Mouse (Mus musculus) hindbrain, embryonic 16.5 days (tissue): ENCODE measurements around the gene Ovol3. TPM values are rescaled to one million over a fixed set of nuclear protein-coding genes. Genes with fewer than 3 reads are reported as not detected.
"Not testable (repeated sequence)": the region's sequence is repeated elsewhere in the genome, so short reads cannot be mapped to it uniquely, and the experiment has no call there.

Experiments used
- ATAC-seq: fragments of 200-750 bp; cut with Nextera tagmentation; 2 replicates; pipeline ENCODE4 v1.8.0; 2017; ENCODE audit warnings: moderate TSS enrichment, moderate library complexity
- H3K27ac ChIP-seq: fragments of 300-500 bp; sonication (generic); 2 replicates; pipeline ENCODE4 v1.5.1; 2014; ENCODE audit warnings: low read depth, mild to moderate bottlenecking, control low read depth, low read length, moderate library complexity
- H3K27me3 ChIP-seq: fragments of 300-500 bp; sonication (generic); replicated peaks from 2 replicates; pipeline ENCODE4 v1.6.1; 2014; ENCODE audit warnings: low read length; ENCODE audit not compliant: control insufficient read depth, insufficient read depth
- H3K36me3 ChIP-seq: fragments of 300-500 bp; sonication (generic); 2 replicates; pipeline ENCODE4 v1.6.1; 2014; ENCODE audit warnings: mild to moderate bottlenecking, low read length, moderate library complexity, mixed read lengths; ENCODE audit not compliant: control insufficient read depth, insufficient read depth
- H3K4me1 ChIP-seq: fragments of 300-500 bp; sonication (generic); 2 replicates; pipeline ENCODE4 v1.6.1; 2014; ENCODE audit warnings: low read depth, low read length; ENCODE audit not compliant: control insufficient read depth, insufficient read depth
- H3K4me2 ChIP-seq: fragments of 300-500 bp; sonication (generic); 2 replicates; pipeline ENCODE4 v1.6.1; 2014; ENCODE audit warnings: mild to moderate bottlenecking, low read length, control low read depth, moderate library complexity
- H3K4me3 ChIP-seq: fragments of 300-500 bp; sonication (generic); 2 replicates; pipeline ENCODE4 v1.5.1; 2014; ENCODE audit warnings: mild to moderate bottlenecking, low read length, control low read depth, moderate library complexity
- H3K9ac ChIP-seq: fragments of 300-500 bp; sonication (generic); 2 replicates; pipeline ENCODE4 v1.6.1; 2014; ENCODE audit warnings: low read depth, mild to moderate bottlenecking, control low read depth, low read length, moderate library complexity
- H3K9me3 ChIP-seq: fragments of 300-500 bp; sonication (generic); 2 replicates; pipeline ENCODE4 v1.6.1; 2014; ENCODE audit warnings: mild to moderate bottlenecking, low read length, moderate library complexity; ENCODE audit not compliant: control insufficient read depth
- WGBS: fragments of 180-500 bp; shearing (Covaris S2); extraction: QIAGEN DNeasy Blood & Tissue Kit; methylation state at CpG from one replicate; pipeline ENCODE4 v1.1.7; 2014; 5-methylcytosine and 5-hydroxymethylcytosine counted together
- polyA plus RNA-seq: library from polyadenylated mRNA; unstranded; fragments of >200 nt; fragmentation: Nextera tagmentation; extraction: Ambion mirVana; gene quantifications from 2 replicates; pipeline ENCODE4 v1.2.1, GENCODE M21; 2015

Ovol3 gene
- polyA plus RNA-seq, 1 experiment from 2014 or later, result not detected

DNA sequence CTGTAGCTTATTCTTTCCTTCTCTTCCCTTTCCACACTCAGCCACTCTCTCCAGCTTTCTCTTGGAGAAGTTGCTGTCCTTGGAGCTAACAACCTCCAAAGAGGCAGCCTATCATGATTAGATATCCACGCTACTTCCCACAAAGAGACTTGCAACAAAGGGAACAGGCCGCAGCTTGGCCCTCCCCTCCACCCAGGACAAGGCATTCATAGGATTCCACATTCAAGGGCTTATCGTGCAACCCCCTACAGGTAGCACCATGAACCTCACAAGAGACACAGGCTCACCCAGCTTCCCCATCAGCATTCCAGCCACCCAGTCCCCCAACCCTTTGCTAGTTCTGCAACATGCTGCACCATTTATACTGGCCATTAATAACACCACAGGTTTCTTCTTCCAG lies 31.3 kb upstream of the Ovol3 start:
- H3K27ac ChIP-seq, result no peak overlapping the region
- WGBS, result 85% methylated on average over 3 of the region's 3 CpGs
- H3K4me2 ChIP-seq, result no peak overlapping the region
- no peaks in the 10 kb centered on the region for H3K4me1 ChIP-seq
- no peak overlapping the region for H3K4me3 ChIP-seq
- ATAC-seq, result no peak
- H3K36me3 ChIP-seq, result no peaks in the 10 kb centered on the region; the same call in 1 of the 2 replicates
- H3K9me3 ChIP-seq, result no peaks in the 10 kb centered on the region
- no peaks in the 10 kb centered on the region for H3K27me3 ChIP-seq
- no peak overlapping the region for H3K9ac ChIP-seq

DNA sequence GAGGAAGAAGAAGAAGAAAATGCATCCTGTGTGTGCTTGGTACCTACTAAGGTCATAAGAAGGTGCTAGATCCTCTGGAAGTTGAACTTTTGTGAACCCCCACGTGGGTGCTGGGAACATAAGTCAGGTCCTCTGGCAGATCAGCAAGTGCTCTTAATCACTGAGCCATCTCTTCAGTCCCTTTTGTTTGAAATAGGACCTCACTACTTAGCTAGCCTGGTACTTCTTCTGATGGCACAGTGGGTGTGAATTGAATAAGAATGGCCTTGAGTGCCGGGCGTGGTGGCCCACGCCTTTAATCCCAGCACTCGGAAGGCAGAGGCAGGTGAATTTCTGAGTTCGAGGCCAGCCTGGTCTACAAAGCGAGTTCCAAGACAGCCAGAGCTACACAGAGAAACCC lies 30.4 kb upstream of the Ovol3 start:
- WGBS, result 89% methylated on average over 7 of the region's 7 CpGs
- H3K4me2 ChIP-seq, result no peak overlapping the region
- H3K27me3 ChIP-seq, result no peaks in the 10 kb centered on the region
- ATAC-seq, result no peak
- no peak overlapping the region for H3K4me3 ChIP-seq
- no peaks in the 10 kb centered on the region for H3K9me3 ChIP-seq
- H3K9ac ChIP-seq, result no peak overlapping the region
- H3K36me3 ChIP-seq, result no peaks in the 10 kb centered on the region; the same call in 1 of the 2 replicates
- no peak overlapping the region for H3K27ac ChIP-seq
- no peaks in the 10 kb centered on the region for H3K4me1 ChIP-seq

DNA sequence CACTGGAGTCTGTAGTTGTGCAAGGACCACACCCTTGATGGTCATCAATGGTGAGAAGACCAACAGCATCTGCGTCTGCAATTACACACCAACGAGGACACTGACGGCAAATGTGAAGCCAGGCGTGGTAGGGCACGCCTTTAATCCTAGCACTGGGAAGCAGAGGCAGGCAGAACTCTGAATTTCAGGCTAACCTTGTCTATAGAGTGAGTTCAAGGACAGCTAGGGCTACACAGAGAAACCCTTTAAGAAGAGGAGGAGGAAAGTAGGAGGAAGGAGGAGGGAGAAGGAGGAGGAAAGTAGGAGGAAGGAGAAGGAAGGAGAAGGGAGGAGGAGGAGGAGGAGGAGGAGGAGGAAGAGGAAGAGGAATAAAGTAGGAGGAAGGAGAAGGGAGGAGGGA lies 30.0 kb upstream of the Ovol3 start:
- no peaks in the 10 kb centered on the region for H3K4me1 ChIP-seq
- H3K9me3 ChIP-seq, result no peaks in the 10 kb centered on the region
- no peak overlapping the region for H3K9ac ChIP-seq
- H3K4me3 ChIP-seq, result no peak overlapping the region
- no peak overlapping the region for H3K27ac ChIP-seq
- H3K36me3 ChIP-seq, result no peaks in the 10 kb centered on the region; the same call in 1 of the 2 replicates
- no peak overlapping the region for H3K4me2 ChIP-seq
- H3K27me3 ChIP-seq, result no peaks in the 10 kb centered on the region
- no peak for ATAC-seq
- WGBS, result 94% methylated on average over 5 of the region's 5 CpGs

DNA sequence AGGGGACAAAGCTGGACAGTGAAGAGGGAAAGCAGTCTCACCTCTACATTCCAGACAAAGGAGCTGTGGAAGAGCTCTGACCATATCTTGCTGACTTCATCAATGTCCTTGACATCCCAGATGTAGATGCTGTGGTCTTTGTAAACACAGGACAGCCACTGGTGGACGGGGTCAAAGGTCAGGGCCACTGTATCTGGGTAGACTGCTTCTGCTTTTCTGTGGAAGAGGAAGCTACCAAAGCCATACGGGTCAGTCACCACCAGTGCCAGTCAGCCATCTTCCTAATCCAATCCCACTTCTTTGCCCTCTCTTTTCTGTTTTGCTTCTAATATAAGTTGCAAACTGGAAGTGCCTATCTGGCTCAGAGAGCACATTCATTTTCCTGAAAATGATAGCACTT lies 29.5 kb upstream of the Ovol3 start:
- WGBS, result 88% methylated on average over 2 of the region's 2 CpGs
- Histone ChIP-seq H3K4me2 (no peak overlapping the region), H3K9ac (no peak overlapping the region), H3K27me3 (no peaks in the 10 kb centered on the region), H3K4me1 (no peaks in the 10 kb centered on the region), H3K36me3 (no peaks in the 10 kb centered on the region), H3K9me3 (no peaks in the 10 kb centered on the region), H3K4me3 (no peak overlapping the region), H3K27ac (no peak overlapping the region)
- no peak for ATAC-seq

DNA sequence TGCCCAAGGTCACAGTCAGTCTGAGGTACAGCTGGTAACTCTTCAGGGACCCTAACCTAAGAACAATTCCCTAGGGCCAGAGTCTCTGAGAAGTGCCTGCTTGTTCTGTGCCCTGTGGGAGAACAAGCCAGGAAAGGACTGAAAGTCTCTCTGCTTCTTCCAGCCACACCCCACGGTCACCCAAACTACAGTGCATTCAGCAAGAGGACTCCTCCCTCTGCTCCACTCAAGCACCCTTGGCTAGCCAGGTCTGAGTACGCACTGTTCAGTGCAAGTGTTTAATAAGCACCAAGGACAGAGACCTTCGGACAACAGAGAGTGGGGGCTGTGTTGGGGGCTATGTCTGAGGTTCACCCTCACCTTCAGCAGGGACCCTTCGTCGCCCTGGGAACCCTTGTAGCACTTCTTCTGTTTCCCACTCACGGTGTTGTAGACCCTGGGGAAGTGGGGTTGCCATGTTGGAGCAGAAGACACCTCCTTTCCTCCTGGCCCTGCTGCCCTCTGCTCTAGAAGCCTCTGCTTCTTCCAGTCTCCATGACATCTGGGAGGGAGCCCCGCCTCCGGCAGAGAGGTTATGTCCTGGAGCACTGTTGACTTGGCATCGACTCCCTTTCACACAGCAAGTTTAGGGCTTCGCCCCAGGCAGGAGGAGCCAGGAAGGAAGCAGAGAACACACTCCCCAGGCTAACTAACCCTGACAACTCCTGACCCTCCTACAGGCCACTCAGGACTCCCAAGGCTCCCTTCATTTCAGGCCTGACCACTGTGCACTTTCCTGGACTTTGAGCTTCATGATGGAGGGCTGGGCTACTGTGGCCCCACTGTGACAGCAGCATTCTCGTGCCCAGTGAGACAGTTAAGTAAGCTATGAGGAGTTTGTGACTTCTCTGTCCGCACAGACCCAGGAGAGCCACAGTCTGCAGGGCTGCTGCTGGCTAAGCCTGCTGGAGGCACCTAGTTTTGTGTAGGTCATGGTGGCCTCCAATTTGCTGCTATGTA lies 16.7 kb upstream of the Ovol3 start:
- Histone ChIP-seq H3K27ac (no peak overlapping the region), H3K4me2 (no peak overlapping the region), H3K4me3 (no peak overlapping the region), H3K9me3 (no peaks in the 10 kb centered on the region), H3K9ac (no peak overlapping the region), H3K27me3 (no peaks in the 10 kb centered on the region), H3K4me1 (no peaks in the 10 kb centered on the region), H3K36me3 (no peaks in the 10 kb centered on the region)
- ATAC-seq, result no peak
- 90% methylated on average over 12 of the region's 12 CpGs for WGBS

DNA sequence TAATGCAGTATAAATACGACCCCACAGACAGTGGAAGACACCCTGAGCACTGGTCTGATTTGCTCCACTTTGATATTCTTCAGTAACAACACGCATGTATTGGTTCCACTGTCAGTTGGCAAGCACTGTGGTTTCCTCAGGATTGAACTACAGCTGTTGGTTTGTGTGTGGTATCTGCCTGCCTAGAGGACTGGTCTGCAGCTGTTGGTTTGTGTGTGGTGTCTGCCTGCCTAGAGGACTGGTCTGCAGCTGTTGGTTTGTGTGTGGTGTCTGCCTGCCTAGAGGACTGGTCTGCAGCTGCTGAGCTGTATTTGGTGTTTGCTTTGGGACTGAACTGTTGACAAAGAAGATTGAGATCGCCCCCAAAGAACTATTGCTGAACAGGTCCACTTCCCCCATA lies 1.8 kb upstream of the Ovol3 start:
- not testable (repeated sequence) for H3K27me3 ChIP-seq, H3K9me3 ChIP-seq, H3K9ac ChIP-seq, ATAC-seq, H3K4me3 ChIP-seq, H3K27ac ChIP-seq, H3K4me2 ChIP-seq
- peaks cover 11% of the 10 kb centered on the region for H3K4me1 ChIP-seq
- H3K36me3 ChIP-seq, result peaks cover 17% of the 10 kb centered on the region; the same call in 1 of the 2 replicates
- 89% methylated on average over 3 of the region's 3 CpGs for WGBS

DNA sequence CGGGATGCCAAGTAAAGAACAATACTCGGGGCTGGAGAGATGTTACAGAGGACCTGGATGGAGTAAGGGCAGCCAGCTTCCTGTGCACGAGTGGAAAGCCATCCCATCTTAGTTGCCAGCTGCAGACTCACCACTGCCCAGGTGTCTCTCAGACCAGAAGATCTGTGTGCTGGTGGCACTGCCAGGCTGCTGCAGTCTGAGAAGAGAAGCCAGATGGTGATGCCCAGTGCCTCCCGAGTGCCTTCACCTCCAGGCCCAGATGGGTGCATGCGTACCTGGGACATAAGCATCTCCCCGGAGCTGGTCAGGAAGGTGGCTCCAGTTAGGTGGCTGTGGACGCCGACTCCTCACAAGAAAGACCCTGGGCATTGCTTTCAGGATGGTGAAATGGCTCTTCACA lies 434 bp downstream of the Ovol3 start:
- no peak overlapping the region for H3K4me2 ChIP-seq
- H3K9ac ChIP-seq, result no peak overlapping the region
- no peak for ATAC-seq
- no peaks in the 10 kb centered on the region for H3K27me3 ChIP-seq
- H3K4me1 ChIP-seq, result peaks cover 18% of the 10 kb centered on the region
- H3K36me3 ChIP-seq, result peaks cover 17% of the 10 kb centered on the region; the same call in 1 of the 2 replicates
- H3K9me3 ChIP-seq, result no peaks in the 10 kb centered on the region
- H3K27ac ChIP-seq, result no peak overlapping the region
- no peak overlapping the region for H3K4me3 ChIP-seq
- 92% methylated on average over 8 of the region's 8 CpGs for WGBS

DNA sequence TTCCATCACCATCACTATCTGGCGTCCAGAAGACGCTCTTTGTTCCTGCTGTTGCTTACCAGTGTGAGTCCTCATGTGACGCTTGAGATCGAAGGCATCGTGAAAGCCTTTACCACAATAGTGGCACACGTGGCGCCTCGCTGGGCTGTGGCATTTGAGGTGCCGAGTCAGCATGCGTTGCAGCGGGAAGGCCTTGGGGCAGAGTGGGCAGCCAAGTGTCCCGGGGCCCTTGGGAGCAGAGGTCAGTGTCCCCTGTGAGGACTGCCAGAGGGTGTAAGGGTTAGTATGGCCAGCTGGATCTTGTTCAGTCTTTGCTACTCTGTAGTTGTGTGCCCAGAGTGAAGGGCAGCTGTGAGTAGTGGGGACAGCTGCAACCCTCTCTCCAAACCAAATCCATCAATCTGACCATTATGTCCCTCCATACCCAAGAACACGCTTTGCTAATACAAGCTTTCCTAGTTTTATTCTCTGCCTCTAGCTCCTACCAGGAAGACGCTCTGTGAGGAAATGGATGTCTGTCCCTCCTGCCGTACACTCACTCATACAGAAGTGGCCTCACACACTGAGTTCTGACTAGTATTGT lies 1.2 kb downstream of the Ovol3 start:
- H3K4me3 ChIP-seq, result no peak overlapping the region
- H3K36me3 ChIP-seq, result peaks cover 17% of the 10 kb centered on the region; the same call in 1 of the 2 replicates
- no peak overlapping the region for H3K9ac ChIP-seq
- no peak overlapping the region for H3K4me2 ChIP-seq
- no peaks in the 10 kb centered on the region for H3K27me3 ChIP-seq
- ATAC-seq, result no peak
- H3K27ac ChIP-seq, result no peak overlapping the region
- H3K4me1 ChIP-seq, result peaks cover 18% of the 10 kb centered on the region
- WGBS, result 94% methylated on average over 15 of the region's 15 CpGs
- H3K9me3 ChIP-seq, result no peaks in the 10 kb centered on the region

DNA sequence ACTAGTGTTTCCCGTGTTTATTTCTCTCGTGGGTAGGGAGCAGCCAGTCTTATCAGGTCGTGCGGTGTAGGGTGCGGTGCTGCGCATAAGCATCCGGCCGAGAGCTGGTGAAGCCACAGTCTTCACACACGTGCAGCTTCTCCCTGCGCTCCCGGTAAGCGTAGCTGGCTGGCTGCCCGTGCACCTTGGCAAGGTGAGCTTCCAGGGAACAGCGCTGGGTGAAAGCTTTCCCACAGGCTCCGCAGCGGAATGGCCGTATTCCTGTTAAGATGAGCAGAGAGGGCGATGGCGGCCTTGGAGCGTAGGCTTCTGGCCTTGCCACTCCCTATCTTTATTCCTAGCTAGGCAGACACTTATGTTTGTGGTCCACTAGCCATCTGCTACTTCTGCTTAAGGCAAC lies 2.1 kb downstream of the Ovol3 start:
- H3K27me3 ChIP-seq, result no peaks in the 10 kb centered on the region
- no peak overlapping the region for H3K9ac ChIP-seq
- H3K36me3 ChIP-seq, result peaks cover 17% of the 10 kb centered on the region; the same call in 1 of the 2 replicates
- ATAC-seq, result no peak
- no peak overlapping the region for H3K4me2 ChIP-seq
- H3K9me3 ChIP-seq, result no peaks in the 10 kb centered on the region
- 90% methylated on average over 20 of the region's 20 CpGs for WGBS
- no peak overlapping the region for H3K27ac ChIP-seq
- no peak overlapping the region for H3K4me3 ChIP-seq
- H3K4me1 ChIP-seq, result peaks cover 18% of the 10 kb centered on the region
